Mouse (Mus musculus) lung, adult 18-20 months (tissue): Measurements from ENCODE around the gene Iqschfp.

Source experiments
- DNase-seq, 2 experiments: peaks; one replicate each; pipeline ENCODE4 v3.0.0; 2022; ENCODE audit warnings: mixed read lengths in 2 of 2

Iqschfp gene

DNA sequence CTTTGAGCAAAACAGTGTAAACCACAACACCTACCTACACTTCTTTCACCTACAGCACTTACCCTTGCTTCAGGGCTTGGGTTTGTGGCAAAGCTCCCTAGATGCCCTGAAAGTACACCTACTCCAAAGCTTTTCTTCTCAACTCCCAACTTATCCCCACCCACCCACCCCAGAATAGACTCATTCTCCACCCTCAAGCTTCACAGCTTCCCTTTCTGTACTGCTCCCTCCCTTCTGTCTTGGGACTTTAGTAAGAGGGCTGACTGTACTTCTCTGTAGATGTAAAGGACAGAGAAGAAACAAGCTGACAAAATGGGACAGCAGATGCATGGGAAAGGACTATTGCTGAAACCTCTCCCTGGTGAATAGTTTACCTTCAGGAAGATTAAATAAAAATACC lies 476.0 kb downstream of the Iqschfp start:
- no peak for DNase-seq

DNA sequence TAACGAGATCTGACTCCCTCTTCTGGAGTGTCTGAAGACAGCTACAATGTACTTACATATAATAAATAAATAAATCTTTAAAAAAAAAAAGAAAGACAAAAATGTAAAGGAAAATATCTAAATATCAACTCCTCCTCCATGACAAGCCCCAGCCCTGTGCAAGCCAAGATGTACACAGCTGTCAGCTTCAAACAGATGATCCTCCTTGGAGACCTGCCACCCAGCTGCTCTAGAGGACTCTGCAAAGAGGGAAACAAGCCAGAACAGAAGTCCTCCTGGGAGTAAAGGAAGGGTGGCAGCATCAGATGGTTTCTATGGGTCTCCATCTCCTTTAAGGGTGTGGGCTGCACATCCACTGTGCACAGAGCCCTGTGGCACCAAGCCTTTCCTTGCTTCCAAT lies 480.9 kb downstream of the Iqschfp start:
- DNase-seq = no peak

DNA sequence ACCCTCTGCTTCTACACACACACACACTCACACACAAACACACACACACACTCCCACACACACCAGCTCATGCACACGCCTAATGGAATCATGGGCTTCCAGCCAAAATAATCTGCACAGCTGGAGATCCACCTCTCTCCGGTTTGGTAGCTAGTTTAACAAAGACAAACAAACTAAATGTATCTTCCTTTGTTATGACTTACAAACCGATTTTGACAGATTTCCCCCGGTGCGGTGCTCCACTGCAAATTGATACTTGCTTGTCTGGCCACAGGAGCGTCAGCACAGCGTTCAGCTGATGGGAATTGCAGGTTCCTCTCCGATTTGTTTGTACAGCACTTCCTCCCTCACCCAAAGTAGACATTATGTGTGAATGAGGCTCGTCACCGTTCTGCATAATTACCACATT lies 483.1 kb downstream of the Iqschfp start:
- no peak for DNase-seq

DNA sequence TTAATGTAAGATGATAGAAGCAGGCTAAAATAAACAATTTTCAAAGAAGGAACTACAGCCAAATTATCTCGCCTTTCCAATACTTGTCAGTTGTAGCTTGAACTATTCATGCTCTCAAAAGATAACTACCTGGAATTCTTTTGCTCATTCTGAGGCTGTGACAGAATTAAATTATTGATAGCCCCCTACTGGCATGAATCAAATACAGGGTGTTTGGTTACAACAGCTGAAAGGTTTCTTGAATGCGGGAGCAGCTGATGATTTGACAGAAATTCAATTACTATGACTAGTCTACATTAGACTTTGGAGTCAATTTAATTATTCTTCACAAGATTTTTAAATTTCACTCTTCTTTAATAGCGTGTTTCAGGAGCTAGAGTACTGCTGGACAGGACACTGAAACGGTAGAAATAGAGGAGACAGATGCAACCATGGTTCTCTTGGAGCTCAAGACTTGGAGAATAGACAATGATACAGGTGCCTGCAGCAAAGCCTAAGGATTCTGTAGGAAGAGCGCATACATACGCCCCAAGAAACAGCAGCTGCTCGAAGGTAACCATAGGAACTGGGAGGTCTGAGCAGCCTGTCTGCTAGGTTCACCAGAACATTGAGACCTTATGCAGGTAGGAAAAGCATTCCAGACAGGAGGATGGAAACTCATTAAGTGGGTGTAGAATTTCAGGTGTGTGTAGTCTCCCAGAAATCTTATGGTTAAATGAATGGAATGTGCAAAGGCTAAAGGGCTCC lies 485.6 kb downstream of the Iqschfp start:
- DNase-seq = no peak

DNA sequence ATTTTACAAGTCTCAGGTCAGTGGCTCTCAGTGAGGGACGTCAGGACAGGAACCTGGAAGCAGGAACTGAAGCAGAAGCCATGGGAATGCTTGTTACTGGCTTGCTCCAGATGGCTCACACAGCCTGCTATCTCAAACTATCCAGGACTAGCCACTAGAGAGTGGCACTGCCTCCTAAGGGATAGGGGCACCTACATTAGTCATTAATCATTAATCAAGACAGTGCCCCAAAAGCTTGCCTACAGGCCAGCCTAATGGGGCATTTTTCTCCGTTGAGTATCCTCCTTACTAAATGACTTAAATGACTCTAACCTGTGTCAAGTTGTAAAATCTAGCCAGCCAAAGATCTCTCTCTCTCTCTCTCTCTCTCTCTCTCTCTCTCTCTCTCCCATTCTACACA lies 486.8 kb downstream of the Iqschfp start:
- no peak for DNase-seq

DNA sequence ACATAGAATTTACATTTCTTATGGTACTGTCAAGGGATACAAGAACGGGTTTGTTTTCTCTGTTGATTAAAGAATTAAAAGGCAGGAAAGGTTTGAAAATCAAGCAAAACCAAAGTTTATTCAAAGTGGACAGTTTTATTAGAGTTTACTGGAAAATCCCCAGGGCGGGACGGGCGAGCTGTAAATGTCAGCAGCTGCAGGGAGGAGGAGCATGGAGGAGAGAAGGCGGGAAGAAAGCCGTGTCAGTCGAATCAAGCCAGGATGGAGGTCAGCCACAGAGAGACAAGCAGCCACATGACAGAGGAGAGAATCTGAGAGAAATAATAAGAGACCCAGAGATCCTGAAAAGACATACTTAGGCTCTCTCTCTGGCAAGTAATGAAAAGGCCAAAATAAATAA lies 487.2 kb downstream of the Iqschfp start:
- DNase-seq = no peak

DNA sequence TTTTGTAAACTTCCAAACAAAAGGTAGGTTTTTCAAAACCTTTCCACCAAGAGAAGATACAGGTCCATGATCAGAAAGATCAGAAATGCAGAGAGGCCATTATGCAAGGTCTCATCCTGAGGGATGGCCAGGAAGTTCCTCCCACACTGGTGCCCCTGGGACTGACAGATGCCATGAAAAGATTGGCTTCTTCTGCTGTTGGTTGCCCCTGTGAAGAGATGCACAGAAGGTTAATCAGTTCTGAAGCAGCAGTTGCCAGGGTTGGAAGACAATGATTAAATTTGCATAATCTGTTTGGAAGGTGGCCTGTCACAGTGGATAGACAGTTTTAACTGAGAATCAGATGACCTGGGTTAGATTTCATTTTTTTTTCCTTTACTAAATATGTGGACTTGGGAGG lies 491.6 kb downstream of the Iqschfp start:
- no peak for DNase-seq

DNA sequence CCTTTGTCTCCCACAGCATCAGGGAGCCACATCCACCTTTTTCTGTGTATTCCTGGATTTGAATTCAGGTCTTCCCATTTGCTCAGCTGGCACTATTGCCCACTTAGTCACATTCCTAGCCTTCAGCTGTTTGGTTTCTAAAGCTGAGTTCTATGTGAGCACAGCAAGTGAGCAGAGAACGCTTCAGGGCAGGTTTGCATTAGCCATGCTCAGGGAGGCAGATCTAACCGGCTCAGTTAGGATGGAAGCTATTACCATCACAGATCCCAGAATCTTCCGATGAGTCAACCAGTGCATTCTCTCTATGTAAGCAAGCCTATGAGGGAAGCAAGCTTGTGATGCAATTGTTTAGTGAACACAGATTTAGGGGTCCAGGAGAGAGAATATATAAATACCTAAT lies 493.5 kb downstream of the Iqschfp start:
- no peak for DNase-seq

DNA sequence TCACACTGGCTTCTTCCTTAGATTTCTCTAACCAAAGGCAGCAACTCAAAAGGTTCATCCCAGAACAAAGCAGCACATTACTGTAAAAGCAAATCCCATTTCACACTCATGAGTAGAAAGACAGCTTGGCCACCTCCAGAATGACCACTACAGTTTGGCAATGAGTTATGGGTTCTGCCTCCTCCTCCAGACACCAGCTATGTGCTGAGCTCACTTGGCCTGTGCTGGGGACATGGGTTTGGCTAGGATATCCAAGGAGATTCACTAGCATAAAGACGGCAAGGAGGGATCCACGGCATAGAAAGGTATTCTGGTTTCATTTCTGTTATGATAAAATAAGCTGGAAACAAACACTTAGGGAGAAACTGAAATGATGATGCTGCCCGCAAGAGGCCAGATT lies 496.0 kb downstream of the Iqschfp start:
- DNase-seq = no peak

DNA sequence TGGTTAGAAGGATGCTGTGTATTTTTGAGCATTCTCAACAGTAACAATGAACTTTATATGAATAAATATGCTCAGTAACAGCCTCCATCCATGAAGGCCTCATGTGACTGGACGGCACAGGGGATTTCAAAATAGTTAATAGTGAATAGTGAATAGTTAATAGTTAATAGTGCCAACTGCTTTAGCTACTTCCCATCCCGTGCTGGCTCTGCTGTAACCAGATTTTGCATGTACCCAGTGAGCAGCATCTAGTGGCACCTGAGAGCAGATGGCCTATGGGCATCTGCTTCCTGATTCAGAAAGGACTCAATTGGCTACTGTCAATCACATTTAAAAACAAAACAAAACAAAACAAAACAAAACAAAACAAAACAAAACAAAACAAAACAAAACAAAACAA lies 501.5 kb downstream of the Iqschfp start:
- DNase-seq = no peak

DNA sequence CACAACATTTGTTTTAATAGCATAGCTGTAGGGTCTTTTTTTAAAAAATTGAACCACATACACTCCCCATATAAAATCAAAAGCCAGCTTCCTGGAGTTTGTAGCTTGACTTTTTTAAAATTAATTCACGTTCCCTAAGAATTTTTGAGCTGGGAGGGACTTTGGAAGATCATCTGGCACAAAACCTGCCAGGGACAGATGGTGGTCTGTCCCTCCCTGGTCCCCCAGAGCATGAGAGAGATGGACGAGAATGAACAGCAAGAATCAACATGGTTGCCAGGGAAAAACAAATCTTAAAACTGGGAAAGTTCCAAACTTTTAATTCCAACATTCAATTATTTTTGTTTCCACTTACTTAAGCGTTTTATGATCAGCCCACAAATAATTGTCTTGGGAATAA lies 506.7 kb downstream of the Iqschfp start:
- DNase-seq = no peak

DNA sequence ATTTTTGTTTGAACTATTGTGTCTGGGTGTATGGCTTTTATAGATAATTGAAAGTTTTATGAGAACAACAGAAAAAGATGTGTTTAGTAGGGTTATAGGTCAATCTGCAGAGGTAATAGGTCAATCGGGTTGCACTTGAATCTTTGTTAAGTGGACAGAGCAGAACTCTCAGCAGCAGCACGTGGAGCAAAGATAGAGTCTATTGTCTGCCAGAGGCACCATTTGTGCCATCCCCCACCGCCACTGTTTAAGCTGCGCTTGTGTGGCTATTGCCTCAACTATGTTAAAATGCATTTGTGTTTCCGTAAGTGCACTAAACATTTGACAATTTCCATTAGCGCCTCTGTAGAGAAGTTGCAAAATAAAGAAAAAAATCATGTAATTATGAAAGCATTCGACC lies 508.1 kb downstream of the Iqschfp start:
- DNase-seq = no peak

DNA sequence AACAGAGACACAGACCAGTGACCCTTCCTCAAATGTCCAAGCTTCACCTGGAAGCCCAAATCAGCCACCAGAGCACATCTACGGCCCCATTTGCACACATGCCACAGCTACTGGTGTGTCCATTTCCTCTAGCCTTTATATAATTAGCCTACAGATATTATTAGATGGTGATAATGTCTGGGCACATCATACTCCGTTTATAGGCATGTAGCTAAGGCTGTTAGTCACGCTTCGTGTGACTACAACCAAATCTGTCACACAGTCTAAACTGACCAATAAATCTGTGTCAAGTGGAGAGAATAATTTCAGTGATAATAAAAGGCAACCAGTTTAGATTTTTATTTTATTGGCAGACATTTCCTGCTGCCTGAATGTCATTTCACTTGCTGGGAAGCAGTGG lies 511.3 kb downstream of the Iqschfp start:
- no peak for DNase-seq

DNA sequence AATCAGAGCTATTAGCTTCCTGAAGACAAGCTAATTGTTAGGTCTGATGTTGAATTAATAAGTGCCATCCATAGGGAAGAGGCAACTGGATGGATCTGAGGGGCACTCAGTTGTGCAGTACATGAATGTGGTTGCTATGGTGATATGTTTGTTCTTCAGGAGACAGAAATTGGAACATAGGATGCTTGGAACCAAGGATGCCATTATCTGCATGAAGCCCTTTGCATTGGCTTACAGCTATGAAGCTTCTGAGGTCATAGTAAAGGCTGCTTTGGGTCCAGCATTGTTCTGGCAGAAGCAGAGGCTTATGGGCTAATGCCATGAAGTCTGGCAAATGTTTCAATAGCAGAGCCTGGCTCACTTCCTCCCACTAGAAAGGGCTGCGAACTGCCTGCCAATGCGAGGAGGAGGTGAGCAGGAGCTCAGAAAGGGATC lies 511.8 kb downstream of the Iqschfp start:
- no peak for DNase-seq

DNA sequence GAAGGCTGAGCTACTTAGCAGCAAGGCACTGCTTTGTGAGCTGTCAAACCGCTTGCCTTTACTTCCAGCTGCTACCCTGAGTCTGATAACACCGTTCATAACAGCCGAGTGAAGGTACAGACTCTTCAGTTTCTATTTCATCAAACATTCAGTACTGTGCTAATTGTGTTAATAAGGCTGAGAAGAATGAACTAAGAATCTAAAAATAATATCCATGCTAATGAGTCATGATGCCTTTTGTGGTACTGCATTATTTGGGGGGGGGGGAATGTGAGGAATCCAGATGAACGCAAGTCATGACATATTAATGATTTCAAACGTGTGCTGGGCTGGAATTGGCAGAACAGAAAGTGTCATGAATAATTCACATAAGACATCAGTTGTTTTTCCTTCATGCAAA lies 513.7 kb downstream of the Iqschfp start:
- no peak for DNase-seq

DNA sequence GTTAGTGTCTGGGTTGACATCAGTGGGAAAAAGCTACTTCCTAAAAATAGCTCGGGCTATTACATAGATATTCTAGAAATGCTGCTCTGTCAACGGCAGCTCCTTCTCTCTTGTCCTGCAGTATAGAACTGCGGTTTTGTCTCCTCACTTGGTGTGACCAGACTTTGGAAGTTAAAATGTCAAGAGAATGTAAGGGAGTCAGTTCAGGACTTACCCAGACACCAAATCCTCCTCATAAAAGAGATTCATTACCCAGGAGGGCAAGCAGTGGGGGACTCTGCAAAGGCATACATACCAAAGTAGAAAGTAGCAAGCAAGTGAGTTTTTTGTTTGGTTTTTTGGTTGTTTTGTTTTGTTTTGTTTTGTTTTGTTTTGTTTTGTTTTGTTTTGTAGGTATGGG lies 520.2 kb downstream of the Iqschfp start:
- no peak for DNase-seq

DNA sequence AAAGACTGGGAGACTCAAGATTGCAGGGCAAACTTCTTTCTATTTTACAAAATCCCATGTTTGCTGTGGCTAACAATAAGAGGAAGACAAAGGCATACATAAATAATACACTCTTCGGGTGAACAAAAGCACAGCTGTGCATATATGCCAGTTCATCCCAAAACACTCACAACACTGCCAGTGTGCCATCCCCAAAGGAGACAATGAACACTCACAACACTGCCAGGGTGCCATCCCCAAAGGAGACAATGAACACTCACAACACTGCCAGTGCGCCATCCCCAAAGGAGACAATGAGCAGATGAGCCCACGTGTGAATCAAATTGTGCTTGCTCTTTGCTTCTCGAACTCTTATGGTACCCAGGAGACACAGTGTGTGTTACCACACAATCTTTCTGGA lies 527.8 kb downstream of the Iqschfp start:
- DNase-seq = no peak

DNA sequence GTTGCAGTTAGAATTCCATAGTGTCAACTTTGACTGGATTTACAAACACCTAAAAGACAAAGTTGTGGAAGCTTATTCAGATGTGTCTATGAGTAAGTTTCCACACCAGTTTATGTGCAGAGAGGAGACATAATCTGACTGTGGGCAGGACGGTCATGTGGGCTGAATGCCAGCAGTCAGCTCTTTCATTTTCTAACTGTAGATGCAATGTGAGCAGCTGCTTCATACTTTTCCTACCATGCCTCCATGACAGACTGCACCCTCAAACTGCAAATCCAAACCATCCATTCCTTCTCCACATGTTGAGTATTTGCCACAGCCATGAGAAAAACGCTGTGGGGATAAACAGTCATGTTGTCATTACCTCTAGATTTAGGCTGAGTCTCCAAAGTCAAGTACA lies 528.9 kb downstream of the Iqschfp start:
- peak in 1 of 2 experiments; percentile 3 for DNase-seq

DNA sequence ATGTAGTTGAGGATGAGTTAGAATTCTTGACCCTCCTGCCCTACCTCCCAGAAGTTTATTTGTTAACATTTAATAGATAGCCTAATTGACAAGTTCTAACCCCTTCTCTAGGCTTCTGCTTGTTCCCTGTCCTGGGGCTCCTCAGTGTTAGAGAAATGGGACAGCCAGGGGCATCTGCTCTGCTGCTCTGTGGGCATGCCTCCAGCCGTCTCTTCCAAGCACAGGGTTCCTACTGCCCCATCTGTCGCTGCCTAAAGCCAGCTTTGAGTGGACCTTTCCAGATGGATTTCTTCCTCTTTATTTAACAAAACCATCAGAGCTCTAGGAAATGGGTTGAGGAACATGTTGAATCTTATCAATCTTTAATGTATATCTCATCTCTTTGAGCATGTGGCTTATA lies 529.8 kb downstream of the Iqschfp start:
- no peak for DNase-seq

DNA sequence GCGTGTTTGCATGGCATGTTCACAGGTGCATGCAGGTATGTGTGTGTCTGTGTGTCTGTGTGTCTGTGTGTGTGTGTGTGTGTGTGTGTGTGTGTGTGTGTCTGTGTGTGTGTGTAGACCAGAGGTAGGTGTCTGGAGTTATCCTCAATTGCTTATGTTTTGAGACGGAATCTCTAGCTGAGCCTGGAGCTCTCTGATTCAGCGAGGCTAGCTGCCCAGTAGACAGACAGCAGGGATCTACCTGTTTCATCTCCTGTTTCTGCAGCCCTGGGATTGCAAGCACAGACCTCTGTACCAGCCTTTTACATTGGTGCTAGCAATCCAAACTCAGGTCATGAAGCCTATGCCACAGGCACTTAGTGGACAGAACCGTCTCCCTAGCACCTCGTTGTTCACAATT lies 536.0 kb downstream of the Iqschfp start:
- DNase-seq = no peak

DNA sequence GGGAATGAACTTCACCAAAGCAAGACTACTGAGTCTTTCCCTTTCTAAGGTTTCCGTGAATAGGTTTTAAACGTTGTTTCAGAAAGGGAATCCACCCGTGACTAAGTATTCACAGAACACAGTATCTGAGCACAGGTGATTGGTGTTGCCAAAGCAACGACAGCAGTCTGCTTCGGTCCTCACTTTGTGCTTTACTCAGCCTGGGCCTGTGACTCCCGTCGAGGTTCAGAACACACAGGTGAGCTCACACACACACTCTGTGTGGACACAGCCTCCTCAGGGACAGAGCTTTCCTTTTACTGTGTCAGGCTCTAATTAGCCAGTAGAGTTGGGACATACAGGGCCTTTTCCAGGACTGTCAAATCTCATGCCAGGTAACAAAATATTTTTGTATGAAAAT lies 542.4 kb downstream of the Iqschfp start:
- DNase-seq = no peak

DNA sequence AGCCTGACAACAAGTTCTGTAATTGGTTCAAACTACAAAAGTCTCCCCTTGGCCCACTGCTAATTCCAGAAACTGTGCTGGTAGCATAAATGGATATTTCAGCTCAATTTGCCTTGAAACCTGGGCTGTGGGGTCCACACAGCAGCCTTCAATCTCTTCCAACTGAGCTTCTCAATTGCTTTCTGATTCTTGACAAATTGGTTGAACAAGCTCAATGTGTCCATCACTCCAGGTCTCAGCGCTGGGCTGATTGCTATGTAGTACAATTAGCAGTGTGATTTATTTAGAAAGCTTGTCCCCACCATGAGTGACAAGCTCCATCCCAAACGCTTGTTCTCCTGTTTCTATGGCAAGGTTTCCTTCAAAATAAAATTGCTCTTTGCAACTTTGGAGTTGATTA lies 542.9 kb downstream of the Iqschfp start:
- no peak for DNase-seq

DNA sequence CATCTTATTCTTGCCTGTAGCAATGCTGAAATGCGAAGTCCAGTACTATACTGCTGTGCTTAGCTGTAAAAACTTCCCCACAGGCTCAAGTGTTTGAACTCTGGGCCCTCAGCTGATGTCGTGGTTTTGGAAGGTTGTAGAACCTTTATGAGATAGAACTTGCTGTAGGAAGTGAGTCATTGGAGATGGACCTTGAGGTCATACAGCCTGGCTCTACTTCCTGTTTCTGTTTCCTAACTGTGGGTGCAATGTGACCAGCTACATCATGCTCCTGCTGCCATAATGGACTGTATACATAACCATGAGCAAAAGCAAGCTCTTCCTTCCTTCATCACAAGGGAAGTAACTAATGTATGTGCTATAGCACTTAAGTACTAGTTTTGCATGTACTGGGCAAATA lies 556.4 kb downstream of the Iqschfp start:
- DNase-seq = no peak

DNA sequence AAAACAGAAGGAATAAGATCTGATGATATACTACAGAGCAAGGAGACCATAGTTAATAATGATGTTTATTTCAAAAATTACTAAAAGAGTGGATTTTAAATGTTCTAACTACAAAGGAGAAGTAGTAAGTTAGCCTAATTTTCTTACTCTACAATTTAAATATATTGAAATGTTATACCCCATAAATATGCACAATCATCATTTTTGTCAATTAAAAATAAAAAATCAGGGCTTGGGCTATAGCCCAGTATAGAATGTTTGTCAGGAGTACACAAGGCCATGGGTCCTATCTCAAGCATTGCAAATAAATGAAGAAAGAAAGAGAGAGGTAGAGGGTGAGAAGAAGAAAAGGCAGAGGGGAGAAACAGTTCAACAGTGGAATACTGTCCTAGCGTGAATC lies 559.6 kb downstream of the Iqschfp start:
- no peak for DNase-seq

DNA sequence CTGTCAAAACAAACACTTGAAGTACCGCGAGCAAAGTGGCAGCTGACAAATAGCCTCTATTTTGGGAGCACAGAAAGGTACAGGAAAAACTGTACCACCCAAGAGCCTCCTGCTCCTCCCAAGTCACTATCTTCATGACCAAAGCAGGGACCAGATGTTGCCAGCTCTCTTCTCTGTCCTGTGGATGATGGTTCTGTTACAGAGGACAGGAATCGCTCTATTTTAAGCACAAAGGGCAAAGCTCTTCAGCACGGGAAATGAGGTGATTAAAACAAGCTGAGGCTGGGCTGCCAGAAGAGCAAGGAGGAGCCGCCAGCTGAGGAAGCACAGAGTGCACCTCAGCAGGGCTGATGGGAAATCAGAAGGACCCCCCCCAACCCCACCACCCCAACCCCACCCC lies 561.2 kb downstream of the Iqschfp start:
- peak; percentile 10 to 35 for DNase-seq
